Mouse (Mus musculus) neural tube, embryonic 10.5 days (tissue): ENCODE measurements around the gene Casp9.

Source experiments
- DNase-seq: peaks from one replicate; pipeline ENCODE4 v3.0.0-alpha.2; 2017; ENCODE audit warnings: low spot score; ENCODE audit errors: extremely low spot score

The Casp9 gene

DNA sequence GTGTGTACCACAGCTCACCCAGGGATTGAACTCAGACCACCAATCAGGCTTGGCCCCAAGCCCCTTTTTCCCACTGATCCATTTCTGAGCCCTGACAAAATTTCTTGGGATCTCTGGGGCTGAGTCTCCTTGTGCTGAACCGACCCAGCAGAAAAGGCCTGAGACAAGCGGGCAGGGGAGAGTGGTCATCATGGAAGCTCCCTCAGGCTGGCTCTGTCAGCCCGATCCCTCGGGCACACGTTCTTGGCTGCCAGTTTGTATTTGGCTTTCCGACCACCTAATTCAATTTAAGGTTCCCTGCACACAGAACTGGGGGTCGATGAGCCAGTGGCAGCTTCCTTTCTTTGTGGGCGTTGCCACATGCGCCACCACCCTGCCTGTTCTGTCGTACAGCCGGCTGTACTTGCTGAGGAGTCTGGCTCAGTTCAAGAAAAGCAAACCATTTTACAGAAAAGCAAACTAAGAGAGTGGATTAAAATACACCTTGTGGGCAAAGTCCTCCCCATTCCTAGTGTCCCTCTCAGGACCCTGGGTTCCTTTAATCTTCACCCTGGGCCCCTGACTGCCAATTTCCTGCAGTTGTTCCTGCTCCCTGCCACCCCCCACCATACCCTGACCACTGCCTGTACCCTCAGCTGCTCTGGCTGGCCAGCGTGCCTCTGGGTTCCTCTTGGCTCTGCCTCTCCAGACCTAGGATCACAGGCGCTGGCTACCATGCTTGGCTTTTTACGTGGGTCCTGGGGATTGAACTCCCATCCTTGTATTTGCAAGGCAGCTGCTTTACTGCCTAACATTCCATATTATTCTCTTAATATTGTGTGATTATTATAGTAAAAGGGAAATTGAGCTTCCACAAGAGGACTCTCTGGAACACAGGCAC is 23.6 kb downstream of the Casp9 start:
- no peak for DNase-seq

GRCm38 (mm10) chr4:141817706-141818105 is 24.3 kb downstream of the Casp9 start:
- DNase-seq: no peak

DNA sequence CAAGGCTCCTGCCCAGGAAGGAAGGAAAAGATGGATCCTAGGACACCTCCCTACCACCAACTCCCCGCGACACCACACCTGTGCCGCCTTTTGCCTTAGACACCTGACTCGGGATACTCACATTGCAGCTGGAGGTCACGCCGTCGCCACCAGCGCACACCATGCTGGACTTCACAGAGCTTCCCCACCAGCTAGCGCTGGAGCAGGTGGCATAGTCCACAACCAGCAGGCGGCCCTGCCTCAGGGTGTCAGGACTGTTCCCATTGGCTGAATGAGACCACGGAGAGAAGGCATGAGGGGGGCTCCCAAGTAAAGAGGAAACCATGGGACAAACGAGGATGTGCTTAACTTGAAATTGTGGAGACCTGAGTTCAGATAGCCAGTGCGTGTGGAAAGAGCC is 25.4 kb downstream of the Casp9 start:
- DNase-seq: no peak

- no peak for DNase-seq
Measured at GRCm38 (mm10) chr4:141819316-141819715, 25.9 kb downstream of the Casp9 start.

GRCm38 (mm10) chr4:141821178-141821577 is 27.8 kb downstream of the Casp9 start:
- no peak for DNase-seq

DNA sequence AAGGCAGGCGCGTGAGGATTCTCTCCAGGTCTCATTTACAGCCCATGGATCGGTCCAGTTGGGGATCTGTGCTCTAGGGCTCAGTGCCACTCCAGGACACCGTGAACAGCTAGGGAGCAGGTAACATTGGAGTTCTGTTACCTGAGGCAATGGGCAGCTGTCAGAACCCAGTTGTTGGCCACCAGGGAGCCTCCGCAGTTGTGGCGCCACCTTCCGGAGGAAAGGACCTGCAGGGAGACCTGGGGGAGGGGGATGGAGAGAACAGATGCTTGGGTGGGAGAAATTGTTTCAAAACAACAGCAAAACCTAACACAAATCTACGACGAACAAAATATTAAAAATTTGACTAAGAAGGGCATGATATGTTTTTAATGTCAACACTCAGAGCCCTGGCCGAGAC is 28.7 kb downstream of the Casp9 start:
- no peak for DNase-seq

GRCm38 (mm10) chr4:141822979-141823378 is 29.6 kb downstream of the Casp9 start:
- no peak for DNase-seq

GRCm38 (mm10) chr4:141826060-141826459 is 32.6 kb downstream of the Casp9 start, which contains the start of gene Cela2a:
Gene Cela2a (minus strand): TSS chr4:141826160.
- DNase-seq: no peak

DNA sequence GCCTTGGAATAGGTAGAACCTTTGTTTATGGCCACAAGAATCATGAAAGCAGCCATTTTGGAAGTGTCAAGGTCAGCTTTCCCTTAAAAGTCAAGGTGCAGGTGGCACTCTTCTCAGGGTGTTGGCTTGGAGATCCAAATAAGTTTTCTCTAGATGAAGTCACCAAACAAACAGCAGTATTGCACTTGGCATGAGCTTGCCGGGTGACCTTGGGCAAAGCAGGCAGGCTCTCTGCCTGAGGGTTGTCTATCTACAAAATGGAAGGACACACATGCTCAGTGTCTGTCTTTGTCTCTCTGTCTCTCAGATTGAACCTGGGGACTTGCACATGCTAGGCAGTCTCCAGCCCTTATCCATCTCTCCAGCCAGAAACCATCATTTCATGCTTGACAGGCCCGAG is 34.0 kb downstream of the Casp9 start:
- no peak for DNase-seq

- DNase-seq: no peak
Measured at GRCm38 (mm10) chr4:141828177-141828576, 34.8 kb downstream of the Casp9 start.

DNA sequence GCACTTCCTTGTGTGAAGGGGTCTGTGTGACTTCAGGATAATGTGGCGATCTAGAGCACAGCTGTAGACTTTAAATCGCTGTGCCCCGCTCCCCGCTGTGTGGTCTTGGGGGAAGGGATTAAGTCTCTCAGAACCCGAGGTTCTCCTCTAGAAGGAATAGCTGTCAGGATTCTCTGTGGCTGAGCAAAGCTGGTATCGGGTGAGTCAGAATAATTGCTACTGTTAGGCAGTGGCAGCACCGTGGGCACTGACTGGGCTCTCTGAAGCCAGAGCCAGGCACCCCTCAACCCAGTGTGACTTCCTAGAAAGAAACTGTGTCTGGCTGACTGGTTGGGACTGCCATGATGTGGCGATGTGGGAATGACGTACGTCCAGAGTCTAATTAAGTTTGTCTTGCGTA is 37.0 kb downstream of the Casp9 start:
- DNase-seq: no peak

DNA sequence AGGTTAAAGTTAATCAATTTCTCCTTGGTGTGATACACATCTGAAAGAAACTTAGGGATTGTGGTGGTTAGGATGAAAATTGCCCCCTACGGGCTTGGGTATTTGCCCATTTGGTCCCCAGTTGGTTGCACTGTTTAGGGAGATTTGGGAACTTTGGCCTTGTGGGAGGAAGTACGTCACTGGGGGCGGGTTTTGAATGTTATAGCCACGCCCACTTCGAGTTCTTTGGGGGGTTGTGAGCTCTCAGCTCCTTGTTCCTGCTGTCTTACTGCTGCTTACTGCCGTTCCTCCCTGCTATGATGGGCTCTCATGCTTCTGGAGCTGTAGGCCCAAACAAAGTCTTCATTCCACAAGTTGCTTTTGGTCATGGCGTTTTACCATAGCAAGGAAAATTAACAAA is 37.9 kb downstream of the Casp9 start:
- no peak for DNase-seq

- DNase-seq: no peak
Measured at GRCm38 (mm10) chr4:141833911-141834310, 40.5 kb downstream of the Casp9 start.

DNA sequence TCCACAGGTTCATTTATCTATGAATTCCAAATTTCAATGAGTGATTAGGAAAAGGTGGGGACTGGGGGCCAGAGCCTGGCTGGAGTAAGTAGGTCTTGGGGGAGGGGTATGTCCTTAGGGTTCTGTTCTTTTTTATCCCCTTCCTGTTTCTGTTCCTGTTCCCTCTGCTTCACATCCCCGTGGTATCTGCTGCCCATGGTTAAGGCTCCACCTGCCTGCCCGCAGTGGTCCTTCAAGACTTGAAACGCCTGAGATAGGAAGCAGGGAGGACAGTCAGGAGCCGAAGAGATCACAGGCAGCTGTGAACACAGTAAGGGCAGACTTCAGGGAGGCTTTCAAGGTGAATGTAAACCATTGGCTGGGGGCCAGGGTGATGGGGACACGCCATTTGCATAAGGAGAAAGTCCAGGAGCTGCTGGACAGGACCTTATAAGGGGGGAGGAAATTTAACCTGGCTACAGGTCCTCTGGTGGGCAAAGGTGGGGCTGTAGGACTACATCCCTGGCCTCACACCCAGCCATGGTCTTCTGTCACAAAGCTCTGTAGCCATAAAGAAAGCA is 41.2 kb downstream of the Casp9 start:
- no peak for DNase-seq

DNA sequence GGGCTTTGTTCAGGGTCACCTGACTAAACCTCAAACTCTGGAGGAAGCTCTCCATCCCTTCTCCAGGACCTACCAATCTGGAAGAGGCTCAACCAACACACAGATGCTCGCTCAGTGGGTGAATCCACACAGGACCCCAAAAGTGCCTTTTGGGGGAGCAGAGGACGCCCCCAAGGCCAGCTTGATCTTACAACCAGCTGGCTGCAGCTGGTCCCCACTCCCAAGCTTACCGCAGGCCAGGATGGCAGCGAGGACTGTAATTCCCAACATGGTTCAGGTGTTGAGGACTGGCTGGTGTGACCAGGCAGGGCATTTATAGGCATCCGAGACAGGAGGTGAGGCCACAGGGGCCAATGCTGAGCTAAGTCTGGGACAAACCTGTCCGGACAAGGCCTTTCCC is 52.6 kb downstream of the Casp9 start, which contains the start of gene Ctrc:
Gene Ctrc (minus strand): TSS at position 361 of the 400 bp plus-strand sequence.
- no peak for DNase-seq

DNA sequence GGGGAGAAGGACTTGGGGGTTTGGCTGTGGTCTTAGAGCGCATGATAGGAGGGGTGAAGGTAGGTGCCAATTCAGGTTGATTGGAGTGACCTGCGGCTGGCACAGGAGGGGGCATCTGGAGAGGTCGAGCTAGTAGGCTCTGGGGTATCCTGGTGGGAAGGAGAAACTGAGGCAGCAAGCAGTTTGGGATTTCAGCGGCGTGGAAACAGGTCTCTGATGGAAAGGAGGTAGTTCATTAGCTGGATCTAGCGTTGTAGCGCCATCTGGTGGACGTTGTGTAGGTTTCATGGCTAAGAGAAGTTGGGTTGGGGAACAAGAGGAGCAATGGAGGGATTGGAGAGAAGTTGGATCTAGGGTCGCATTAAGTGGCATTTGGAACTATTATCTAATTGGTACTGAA is 60.0 kb downstream of the Casp9 start:
- DNase-seq: peak; percentile 60

DNA sequence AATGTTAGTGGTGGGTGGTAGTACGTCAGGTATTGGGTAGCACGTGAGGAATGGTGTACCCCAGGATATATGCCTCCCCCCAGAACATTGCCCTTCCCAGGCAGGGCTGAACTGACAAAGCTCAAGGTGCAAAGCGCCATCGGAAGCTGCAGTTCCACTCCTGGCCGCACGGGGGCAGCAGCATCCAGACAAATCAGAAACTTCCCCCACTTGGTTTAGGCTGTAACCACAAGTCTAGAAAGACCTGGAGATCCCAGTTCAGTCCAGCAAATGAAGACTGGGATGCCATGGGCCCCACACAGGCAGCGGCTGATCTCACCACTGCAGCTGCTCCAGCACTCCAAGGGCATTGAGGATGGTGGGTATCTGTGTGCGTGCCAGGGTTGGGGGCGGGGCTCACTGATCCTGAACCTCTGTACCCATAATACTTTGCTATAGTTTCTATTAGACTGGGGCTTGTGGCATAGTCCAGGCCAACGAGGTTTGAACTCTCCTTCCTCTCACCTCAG is 64.1 kb downstream of the Casp9 start:
- DNase-seq: peak; percentile 90

GRCm38 (mm10) chr4:141858501-141858900 is 65.1 kb downstream of the Casp9 start:
- DNase-seq: no peak

GRCm38 (mm10) chr4:141859351-141859750 is 65.9 kb downstream of the Casp9 start:
- no peak for DNase-seq

DNA sequence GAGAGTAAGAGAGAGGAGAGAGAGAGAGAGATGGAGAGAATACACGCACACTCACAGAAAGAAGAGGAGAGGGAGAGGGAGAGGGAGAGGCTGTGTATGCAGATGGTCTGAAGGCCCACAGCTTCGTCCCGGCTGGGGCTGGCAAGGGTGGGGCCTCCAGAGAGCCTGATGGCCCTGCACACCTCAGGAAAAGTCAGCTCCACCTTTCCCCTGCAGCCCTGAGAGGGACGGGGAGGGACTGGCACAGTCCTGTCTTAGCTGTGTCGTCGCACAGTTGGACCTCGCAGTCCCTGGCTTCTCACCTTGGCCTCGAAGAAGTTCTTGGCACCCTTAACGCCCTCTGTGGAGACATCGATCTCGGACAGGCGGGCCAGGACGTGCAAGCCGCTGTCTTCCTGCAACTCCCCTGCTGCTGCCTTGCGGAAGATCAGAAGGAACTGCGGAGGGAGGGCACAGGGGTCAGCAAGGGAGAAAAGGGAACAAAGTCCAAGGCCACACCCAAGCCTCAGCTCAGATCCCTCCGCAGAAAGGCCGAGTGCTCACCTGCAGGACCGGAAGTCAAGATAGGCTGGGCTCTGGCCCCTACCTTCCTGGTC is 66.9 kb downstream of the Casp9 start:
- DNase-seq: no peak

DNA sequence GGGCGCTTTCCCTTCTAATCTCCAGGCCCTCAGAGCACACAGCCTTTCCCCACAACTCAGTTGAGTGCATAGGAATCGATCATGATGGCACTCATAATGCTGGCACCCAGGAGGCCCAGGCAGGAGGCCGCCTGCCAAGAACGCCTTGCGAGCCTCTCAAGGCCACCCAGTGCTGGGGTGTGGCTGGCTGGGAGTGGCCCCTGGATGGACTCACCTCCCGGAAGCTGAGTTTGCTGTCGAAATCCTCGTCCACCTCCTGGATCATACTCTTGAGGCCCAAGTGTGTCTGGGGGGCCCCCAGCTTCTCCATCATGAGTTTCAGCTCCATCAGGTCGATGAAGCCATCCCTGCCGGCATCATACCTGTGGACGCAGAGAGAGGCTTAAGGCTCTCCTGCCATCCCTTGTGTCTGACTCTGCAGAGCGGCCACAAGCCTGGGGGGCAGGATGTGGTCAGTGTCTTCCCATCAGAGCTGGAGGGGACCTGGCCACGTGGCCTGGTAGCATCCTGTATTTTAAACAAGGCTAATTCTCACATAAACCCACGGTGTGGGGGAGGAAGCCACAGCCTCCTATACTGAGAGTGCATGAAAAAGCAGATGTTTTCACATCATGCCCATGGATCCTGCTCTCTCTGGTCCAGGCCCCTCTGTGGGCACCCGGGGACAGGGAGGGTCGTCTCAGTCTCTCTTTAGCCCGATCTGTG is 68.3 kb downstream of the Casp9 start:
- no peak for DNase-seq

DNA sequence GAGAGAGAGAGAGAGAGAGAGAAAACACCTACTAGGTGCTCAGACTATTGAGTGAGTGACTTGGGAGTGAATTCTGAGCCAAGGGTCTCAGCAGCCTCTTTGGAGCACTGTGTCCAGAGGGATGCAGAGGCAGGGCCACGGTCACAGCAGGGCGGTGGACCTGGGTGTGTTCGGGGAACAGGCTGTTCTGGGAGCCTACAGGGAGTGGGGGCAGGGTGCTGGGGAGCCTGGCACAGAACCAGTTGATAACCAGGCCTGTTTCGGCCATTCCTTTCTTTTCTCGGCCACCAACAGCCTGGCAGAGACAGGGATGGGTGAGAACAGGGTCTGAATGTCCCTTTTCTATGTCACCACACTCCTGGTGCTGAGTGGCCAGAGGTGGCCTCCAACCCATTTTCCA is 69.5 kb downstream of the Casp9 start:
- DNase-seq: no peak
